In genomic region chr8:89849416-89850208, GRCm38 (mm10) we compare ENCODE assay signal across 9 mouse cellular contexts.
DNase-seq lines count a peak whose midpoint lies in the region; ATAC-seq lines count a peak whose summit lies in the region.
"Had no signal": no experiment of that assay in that cellular context is flagged by ENCODE, and none has a peak within 500 bp of the region (broad histone marks: within the 10 kb centered on the region; RNA-seq: fewer than 3 reads in every experiment).

No protein-coding gene starts in this region.

- intact Hi-C loops in left cerebral cortex, postnatal 14 days (cut with DNase I), result loop anchor here (1.0 to 5.0 kb wide), 4 partner anchors 148 to 943 kb away; no protein-coding TSS in a partner anchor

- 0 out of 2 replicates have a peak, but pooled peaks have one; percentile 38 for ATAC-seq in hindbrain, embryonic 12.5 days (ENCODE audit: low FRiP score)
- no peak for ATAC-seq in erythroblast, adult 5-6 weeks (replicated peaks; ENCODE audit: low FRiP score, poor library complexity, severe bottlenecking)

- 0 out of 2 replicates have a peak, but pooled peaks cover 3% of the 10 kb centered on the region for H3K4me1 ChIP-seq in embryonic facial prominence, embryonic 10.5 days
- peaks cover 6% of the 10 kb centered on the region; the same call in 1 of the 2 replicates for H3K4me1 ChIP-seq in hindbrain, embryonic 12.5 days
- H3K4me1 ChIP-seq: embryonic facial prominence, embryonic 13.5 days; lung, embryonic 15.5 days had no signal

- no peaks in the 10 kb centered on the region for H3K27me3 ChIP-seq in embryonic facial prominence, embryonic 10.5 days (replicated peaks; ENCODE audit: low read depth, poor library complexity, severe bottlenecking)
- no peaks in the 10 kb centered on the region for H3K27me3 ChIP-seq in hindbrain, embryonic 12.5 days
- H3K27me3 ChIP-seq: embryonic facial prominence, embryonic 13.5 days; lung, embryonic 15.5 days had no signal

- no peak overlapping the region for H3K9ac ChIP-seq in hindbrain, embryonic 12.5 days
- H3K9ac ChIP-seq: embryonic facial prominence, embryonic 13.5 days; lung, embryonic 15.5 days had no signal

- DNase-seq in 3T3-L1 (ENCODE audit: low read depth, low spot score) (peak; percentile 15), 416B (ENCODE audit: low read depth) (peak; percentile 22)
- DNase-seq in embryonic facial prominence, embryonic 10.5 days (ENCODE audit: low spot score), result peak; percentile 26
- DNase-seq in left cerebral cortex, postnatal 14 days (ENCODE audit: low spot score in 2 of 2), result peak; percentile 81 to 83
- peak; percentile 86 for DNase-seq in retina, embryonic 14.5 days (ENCODE audit: low spot score)

- WGBS in embryonic facial prominence, embryonic 10.5 days, result 72% methylated on average over 7 of the region's 7 CpGs
- 53% methylated on average over 7 of the region's 7 CpGs for WGBS in hindbrain, embryonic 12.5 days

- H3K36me3 ChIP-seq in embryonic facial prominence, embryonic 10.5 days (replicated peaks), result no peaks in the 10 kb centered on the region
- no peaks in the 10 kb centered on the region for H3K36me3 ChIP-seq in hindbrain, embryonic 12.5 days
- H3K36me3 ChIP-seq: embryonic facial prominence, embryonic 13.5 days; lung, embryonic 15.5 days had no signal

- H3K27ac ChIP-seq in embryonic facial prominence, embryonic 10.5 days (replicated peaks), result no peak overlapping the region
- H3K27ac ChIP-seq in hindbrain, embryonic 12.5 days, result peak overlapping the region; percentile 58
- H3K27ac ChIP-seq: embryonic facial prominence, embryonic 13.5 days; lung, embryonic 15.5 days had no signal

- no peak overlapping the region for H3K4me2 ChIP-seq in hindbrain, embryonic 12.5 days (replicated peaks)
- H3K4me2 ChIP-seq: embryonic facial prominence, embryonic 13.5 days; lung, embryonic 15.5 days had no signal

- no peaks in the 10 kb centered on the region for H3K9me3 ChIP-seq in embryonic facial prominence, embryonic 10.5 days
- H3K9me3 ChIP-seq in hindbrain, embryonic 12.5 days (replicated peaks), result no peaks in the 10 kb centered on the region
- H3K9me3 ChIP-seq: embryonic facial prominence, embryonic 13.5 days; lung, embryonic 15.5 days had no signal

- no peak overlapping the region for H3K4me3 ChIP-seq in embryonic facial prominence, embryonic 10.5 days
- no peak overlapping the region for H3K4me3 ChIP-seq in hindbrain, embryonic 12.5 days
- H3K4me3 ChIP-seq: embryonic facial prominence, embryonic 13.5 days; lung, embryonic 15.5 days had no signal

Comparison
In these comparisons a context has a peak if more than half of its experiments do, and no peak if none do; other contexts are left out.
1. DNase-seq: peak in every context shown above with its lines; median percentile 86 in retina, embryonic 14.5 days; 82 in left cerebral cortex, postnatal 14 days; 26 in embryonic facial prominence, embryonic 10.5 days; 22 in 416B; 15 in 3T3-L1.